Mouse (Mus musculus): ENCODE data around the gene Dio3. TPM values are rescaled to one million over a fixed set of nuclear protein-coding genes. Genes with fewer than 3 reads are reported as not detected.

Dio3 gene
- total RNA-seq (2021) = not detected

- intact Hi-C loops (cut with DNase I) = no loop called here
- DNase-seq (ENCODE audit: low spot score) = no peak
These were observed at the start of gene Dio3 for GRCm38 (mm10) chr12:110278853-110279252. TSS of gene Dio3 (plus strand) at chr12:110279068.

GRCm38 (mm10) chr12:110230296-110230695, 48.6 kb upstream of the Dio3 start:
- DNase-seq (ENCODE audit: low spot score) = no peak
- intact Hi-C loops (cut with DNase I) = no loop called here

GRCm38 (mm10) chr12:110230767-110231166, 48.1 kb upstream of the Dio3 start:
- intact Hi-C loops (cut with DNase I) = no loop called here
- DNase-seq (ENCODE audit: low spot score) = no peak

DNA sequence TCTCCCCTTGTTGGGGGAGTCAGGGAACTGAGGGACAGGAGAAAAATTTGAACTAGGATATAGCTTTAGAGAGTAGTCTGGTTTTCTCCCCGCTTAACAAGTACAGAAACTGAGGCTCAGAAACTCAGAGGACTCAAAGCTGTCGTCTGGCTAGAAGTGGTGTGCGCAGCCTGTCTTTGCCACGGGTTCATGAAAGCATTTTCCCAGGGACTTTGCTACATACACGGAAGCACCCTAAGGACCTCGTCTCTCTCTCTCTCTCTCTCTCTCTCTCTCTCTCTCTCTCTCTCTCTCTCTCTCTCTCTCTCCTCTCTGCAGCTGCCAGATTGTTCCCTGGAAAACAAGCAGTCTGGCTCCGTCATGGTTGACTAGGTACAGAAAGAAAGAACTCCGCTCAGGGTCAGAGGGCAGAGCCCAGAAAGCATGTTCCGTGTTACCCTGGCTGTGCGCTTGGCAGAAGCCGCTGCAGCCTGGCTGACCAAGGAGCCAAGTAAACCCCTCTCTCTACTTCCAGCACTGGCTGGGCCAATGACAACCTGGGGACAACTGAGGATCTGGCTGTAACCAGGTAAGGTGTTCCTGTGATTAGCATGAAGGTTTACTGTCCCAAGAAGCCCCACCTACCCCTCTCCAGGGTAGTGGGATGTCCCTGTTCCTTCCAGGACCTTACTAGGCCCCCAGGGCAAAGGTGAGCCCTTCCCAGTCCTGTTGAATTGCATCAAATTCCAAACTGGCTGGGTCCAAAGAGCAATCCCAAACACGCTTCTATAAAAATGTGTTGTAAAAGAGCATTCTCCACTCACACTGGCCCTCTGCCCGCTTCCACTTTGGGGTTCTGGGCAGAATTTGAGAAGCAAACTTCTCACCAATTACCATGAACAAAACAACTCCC, 46.9 kb upstream of the Dio3 start:
- DNase-seq (ENCODE audit: low spot score) = no peak
- intact Hi-C loops (cut with DNase I) = no loop called here

GRCm38 (mm10) chr12:110235908-110236307, 43.0 kb upstream of the Dio3 start:
- intact Hi-C loops (cut with DNase I) = no loop called here
- DNase-seq (ENCODE audit: low spot score) = no peak

GRCm38 (mm10) chr12:110237046-110237445, 41.8 kb upstream of the Dio3 start:
- intact Hi-C loops (cut with DNase I) = no loop called here
- DNase-seq (ENCODE audit: low spot score) = no peak

DNA sequence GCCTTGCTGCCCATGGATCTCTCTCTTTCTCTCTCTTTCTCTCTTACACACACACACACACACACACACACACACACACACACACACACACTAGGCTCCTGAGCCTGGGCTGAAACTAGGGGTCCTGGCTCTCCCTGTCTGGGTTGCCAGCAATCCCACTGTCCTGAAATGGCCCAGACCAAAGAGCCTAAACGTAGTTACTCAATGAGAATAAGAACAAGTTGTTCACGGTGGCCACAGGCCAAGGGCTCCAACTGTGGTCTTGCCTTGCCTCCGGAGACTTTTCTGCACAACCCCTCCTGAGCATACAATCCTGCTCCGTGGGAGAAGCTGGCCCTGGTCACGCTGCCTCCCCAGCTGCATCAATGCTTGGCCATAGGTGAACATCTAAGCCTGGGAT, 39.5 kb upstream of the Dio3 start:
- intact Hi-C loops (cut with DNase I) = no loop called here
- no peak for DNase-seq (ENCODE audit: low spot score)

GRCm38 (mm10) chr12:110244581-110244980, 34.3 kb upstream of the Dio3 start:
- peak; percentile 32 for DNase-seq (ENCODE audit: low spot score)
- intact Hi-C loops (cut with DNase I) = no loop called here

DNA sequence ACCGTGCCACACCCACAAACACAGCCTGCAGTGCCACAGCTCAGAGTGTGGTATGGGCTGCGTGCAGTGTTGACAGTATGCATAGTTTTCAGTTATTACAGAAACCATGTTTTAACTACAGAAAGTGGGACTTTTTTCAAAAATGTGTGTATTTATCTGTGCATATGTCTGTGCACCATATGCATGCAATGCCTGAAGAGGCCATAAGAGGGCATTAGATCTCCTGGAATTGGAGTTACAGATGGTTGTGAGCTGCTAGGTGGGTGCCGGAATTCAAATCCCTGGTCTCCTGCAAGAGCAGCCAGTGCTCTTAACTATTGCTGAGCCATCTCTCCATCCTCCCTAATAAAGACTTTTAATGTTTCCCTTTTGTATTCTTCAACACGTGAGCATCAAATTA, 33.4 kb upstream of the Dio3 start:
- DNase-seq (ENCODE audit: low spot score) = no peak
- intact Hi-C loops (cut with DNase I) = no loop called here

DNA sequence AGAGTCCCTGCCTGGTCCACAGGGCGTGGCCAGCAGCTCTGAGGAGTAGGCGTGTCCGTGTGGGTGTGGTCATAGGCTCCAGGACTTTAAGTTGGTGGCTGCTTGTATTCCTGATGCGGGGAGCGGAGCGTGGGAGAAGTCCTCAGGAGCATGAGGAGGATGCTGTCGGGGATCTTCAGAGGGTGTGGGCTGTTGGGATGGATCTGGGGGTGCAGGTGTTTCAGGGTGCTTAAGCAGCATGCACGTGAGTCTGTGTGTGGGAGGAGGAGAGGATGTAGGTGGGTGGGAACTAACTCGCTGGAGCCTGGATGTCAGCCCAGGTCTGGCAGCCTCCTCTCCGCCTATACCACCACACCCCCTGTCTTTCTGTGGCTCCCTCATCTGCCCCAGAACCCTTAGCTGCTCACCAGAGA, 26.7 kb upstream of the Dio3 start:
- DNase-seq (ENCODE audit: low spot score) = no peak
- intact Hi-C loops (cut with DNase I) = no loop called here

- DNase-seq (ENCODE audit: low spot score) = no peak
- intact Hi-C loops (cut with DNase I) = no loop called here
These were observed 23.1 kb upstream of the Dio3 start for GRCm38 (mm10) chr12:110255731-110256130.

GRCm38 (mm10) chr12:110256478-110257220, 22.2 kb upstream of the Dio3 start:
- intact Hi-C loops (cut with DNase I) = no loop called here

DNA sequence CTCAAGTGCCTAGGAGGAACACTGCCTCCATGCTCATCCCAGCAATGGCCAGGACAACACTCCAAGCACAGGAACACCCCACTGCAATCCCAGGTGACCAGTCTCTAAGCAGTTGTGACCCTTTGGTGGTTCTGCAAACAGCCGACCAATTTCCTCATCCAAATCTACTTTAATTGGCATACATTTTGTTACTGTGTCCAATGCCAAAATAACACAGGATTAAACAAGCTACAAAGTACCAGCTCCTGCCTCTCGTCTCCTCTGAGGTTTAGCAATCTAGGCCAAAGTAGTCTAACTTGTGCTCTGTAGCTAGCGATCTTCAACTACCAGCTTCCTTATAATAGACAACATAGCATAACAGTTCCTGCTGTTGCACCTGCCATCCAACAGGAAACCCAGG, 10.6 kb upstream of the Dio3 start:
- no peak for DNase-seq (ENCODE audit: low spot score)
- intact Hi-C loops (cut with DNase I) = no loop called here

More at GRCm38 (mm10) chr12:110256478-110257220, 22.2 kb upstream of the Dio3 start:
- DNase-seq (ENCODE audit: low spot score) = no peak

DNA sequence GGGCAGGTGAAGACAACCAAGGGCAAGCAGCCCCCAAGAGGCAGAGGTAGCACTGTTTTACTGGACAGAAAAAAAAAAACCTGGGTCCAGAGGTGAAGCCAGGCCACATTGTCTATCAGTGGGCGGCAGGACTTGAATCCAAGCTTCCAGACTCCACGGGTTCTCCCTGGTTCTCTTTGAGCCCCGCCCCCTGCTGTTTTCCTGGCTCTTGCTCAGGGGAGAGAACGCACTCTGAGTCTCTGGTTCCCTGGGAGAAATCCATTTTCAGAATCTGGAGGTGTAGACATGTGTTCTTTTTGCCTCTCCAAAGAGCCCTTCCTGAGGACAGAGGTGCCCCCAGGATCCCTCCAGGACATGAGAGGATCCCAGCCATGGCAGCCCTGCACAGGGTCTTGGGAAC, 9.2 kb upstream of the Dio3 start:
- DNase-seq (ENCODE audit: low spot score) = no peak
- intact Hi-C loops (cut with DNase I) = no loop called here

DNA sequence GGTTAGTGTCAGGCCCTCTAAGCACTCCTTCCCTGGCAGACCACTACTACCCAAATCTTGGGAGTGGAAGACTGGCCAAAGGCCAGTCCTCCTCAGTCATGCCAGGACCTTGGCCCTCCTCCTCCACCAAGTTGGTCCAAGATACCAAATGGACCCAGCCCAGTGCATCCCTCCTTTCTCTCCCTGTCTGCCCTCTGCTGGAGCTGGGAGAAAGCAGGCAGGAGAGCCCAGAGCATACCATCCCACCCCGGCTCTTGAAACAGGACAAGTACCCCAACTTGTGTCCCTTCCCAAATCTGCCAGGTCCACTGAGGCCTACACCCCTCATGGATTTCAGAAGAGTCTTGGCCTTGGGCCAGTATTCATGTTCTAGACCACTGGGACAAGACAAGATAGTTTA, 2.8 kb upstream of the Dio3 start:
- intact Hi-C loops (cut with DNase I) = no loop called here

GRCm38 (mm10) chr12:110277259-110277964, 1.5 kb upstream of the Dio3 start:
- intact Hi-C loops (cut with DNase I) = no loop called here

More for the DNA sequence above, 2.8 kb upstream of the Dio3 start:
- DNase-seq (ENCODE audit: low spot score) = no peak

DNA sequence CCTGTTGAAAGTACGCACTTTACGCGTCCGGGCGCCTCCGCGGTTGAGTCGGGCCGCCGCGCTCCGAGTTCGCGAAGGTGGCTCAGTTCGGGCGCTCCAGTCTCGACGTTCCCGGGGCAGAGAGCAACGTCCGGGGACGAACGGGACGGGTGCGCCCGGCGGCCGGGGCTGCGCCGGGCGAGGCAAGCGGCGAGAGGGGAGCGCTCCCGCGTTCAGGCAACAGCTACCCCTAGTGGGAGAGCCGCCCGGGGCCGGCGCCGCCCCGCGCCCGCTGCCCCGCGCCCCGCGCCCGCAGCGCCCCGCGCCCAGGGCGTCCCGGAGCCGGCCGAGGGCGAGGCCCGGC, 932 bp upstream of the Dio3 start:
- DNase-seq (ENCODE audit: low spot score) = no peak
- intact Hi-C loops (cut with DNase I) = no loop called here

More at GRCm38 (mm10) chr12:110277259-110277964, 1.5 kb upstream of the Dio3 start:
- no peak for DNase-seq (ENCODE audit: low spot score)

- intact Hi-C loops (cut with DNase I) = no loop called here
These were observed 1.5 kb downstream of the Dio3 start for GRCm38 (mm10) chr12:110280373-110280772.

DNA sequence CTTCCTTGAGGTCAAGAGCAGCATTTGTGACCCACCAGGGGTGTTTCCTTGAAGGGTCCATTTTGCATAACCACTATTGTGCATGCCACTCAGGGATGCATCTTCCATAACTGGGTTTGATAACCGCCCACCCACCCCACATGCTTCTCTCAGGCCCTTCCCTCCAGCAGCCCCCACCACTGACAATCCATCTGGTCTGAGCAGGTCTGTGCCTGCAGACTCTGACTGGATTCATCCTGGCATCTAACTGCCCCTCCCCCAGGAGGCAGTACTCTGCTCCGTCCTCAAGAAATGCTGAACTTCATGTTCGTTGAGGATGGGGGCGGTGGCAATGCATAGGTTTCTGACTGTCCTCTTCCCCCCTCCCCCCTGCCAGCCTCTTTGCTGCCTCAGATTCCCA, 4.9 kb downstream of the Dio3 start:
- intact Hi-C loops (cut with DNase I) = no loop called here
- no peak for DNase-seq (ENCODE audit: low spot score)

More at GRCm38 (mm10) chr12:110280373-110280772, 1.5 kb downstream of the Dio3 start:
- DNase-seq (ENCODE audit: low spot score) = no peak

- intact Hi-C loops (cut with DNase I) = no loop called here
- no peak for DNase-seq (ENCODE audit: low spot score)
These were observed 13.9 kb downstream of the Dio3 start for GRCm38 (mm10) chr12:110292816-110293215.

DNA sequence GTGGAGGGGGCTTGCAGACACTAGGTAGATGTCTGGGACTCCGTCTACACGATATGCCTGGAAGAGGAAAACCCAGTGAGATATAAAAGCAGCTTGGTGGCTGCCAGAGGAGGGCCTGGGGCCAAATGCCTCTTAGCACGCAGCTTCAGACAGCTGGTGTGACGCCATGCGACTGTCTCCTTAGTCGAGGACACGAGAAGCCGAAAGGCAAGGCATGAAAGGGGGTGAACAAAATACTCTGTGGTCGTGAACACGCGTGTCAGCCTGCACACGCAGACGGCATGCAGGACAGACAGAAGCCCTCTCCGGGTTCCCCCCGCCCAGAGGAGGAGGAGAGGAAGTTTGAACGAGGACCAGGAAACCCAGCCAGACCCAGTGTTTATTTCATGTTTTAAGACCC, 16.0 kb downstream of the Dio3 start:
- DNase-seq (ENCODE audit: low spot score) = no peak
- intact Hi-C loops (cut with DNase I) = no loop called here
